ENCODE assay signal across 25 mouse cellular contexts in the genomic region with DNA sequence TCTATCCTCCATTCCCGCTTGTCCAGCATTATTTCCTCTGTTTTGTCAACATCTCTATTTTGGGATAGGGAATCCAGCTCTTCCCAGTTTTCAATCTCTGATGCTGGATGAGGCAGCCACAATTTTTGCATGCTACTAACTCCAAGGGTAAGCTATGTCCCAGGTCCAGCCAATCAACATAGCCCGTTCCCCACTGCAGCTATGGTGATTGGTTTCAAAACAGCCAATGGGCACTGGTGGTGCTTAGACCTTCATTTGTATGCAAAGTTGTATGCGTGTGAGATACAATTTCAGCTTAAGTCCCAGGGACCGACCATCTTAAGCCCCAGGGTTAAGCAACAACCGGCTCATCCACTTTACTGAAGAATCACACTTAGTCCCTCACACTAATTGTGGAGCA. TPM values are rescaled to one million over a fixed set of nuclear protein-coding genes. Genes with fewer than 3 reads are reported as not detected.
A peak's percentile ranks its signal among the peaks of the same experiment; 100 is the strongest.
DNase-seq lines count a peak whose midpoint lies in the region; ATAC-seq and TF ChIP-seq lines count a peak whose summit lies in the region.
"Had no signal": no experiment of that assay in that cellular context is flagged by ENCODE, and none has a peak within 500 bp of the region (broad histone marks: within the 10 kb centered on the region; RNA-seq: fewer than 3 reads in every experiment).

No protein-coding gene starts in this region.

- no peak for DNase-seq in hindbrain, embryonic 14.5 days (ENCODE audit: low spot score)
- peak; percentile 44 for DNase-seq in retina, postnatal 1 day
- DNase-seq in retina, embryonic 14.5 days (ENCODE audit: low spot score), result no peak
- DNase-seq in WW6 (ENCODE audit: low read depth, low spot score), result peak; percentile 42
- no peak for DNase-seq in stomach, postnatal 0 days (ENCODE audit: low spot score)
- no peak for DNase-seq in frontal cortex, postnatal 14 days (ENCODE audit: low spot score in 2 of 2)
- DNase-seq in cerebellum, adult 2 months, result no peak
- DNase-seq: adrenal gland, adult 2 months; cerebellum, adult 9-11 months; gastrocnemius, postnatal 10 days; heart, adult 2 months; heart, postnatal 4 days; layer of hippocampus, adult 9-11 months; lung, adult 18-20 months; right cerebral cortex, adult 18-20 months; thymus, postnatal 4 days had no signal

- peak; percentile 60; the same call in 1 of the 2 replicates for ATAC-seq in hindbrain, embryonic 14.5 days (ENCODE audit: low FRiP score)
- ATAC-seq in hindbrain, embryonic 16.5 days, result no peak
- ATAC-seq in stomach, postnatal 0 days (ENCODE audit: low FRiP score, low TSS enrichment), result no peak

- WGBS in hindbrain, embryonic 14.5 days, result 58% methylated on average over 5 of the region's 5 CpGs
- WGBS in hindbrain, embryonic 16.5 days, result 56% methylated on average over 5 of the region's 5 CpGs
- 53% methylated on average over 5 of the region's 5 CpGs for WGBS in stomach, postnatal 0 days
- 72% methylated on average over 5 of the region's 5 CpGs for WGBS in cerebellum, adult 2 months

- no peak for TF ChIP-seq POLR2A in cerebellum, adult 2 months (IDR thresholded peaks at IDR 0.05; ENCODE audit: borderline replicate concordance, insufficient read depth, low read length)

- no peaks in the 10 kb centered on the region for H3K4me1 ChIP-seq in hindbrain, embryonic 14.5 days (replicated peaks; ENCODE audit: control insufficient read depth, insufficient read depth, low read length)
- no peaks in the 10 kb centered on the region for H3K4me1 ChIP-seq in hindbrain, embryonic 16.5 days (ENCODE audit: control insufficient read depth, insufficient read depth, low read depth, low read length)
- no peaks in the 10 kb centered on the region for H3K4me1 ChIP-seq in stomach, postnatal 0 days (replicated peaks; ENCODE audit: control insufficient read depth, insufficient read depth)
- no peaks in the 10 kb centered on the region for H3K4me1 ChIP-seq in cerebellum, adult 2 months (ENCODE audit: control insufficient read depth, insufficient read depth, low read length)

- H3K9ac ChIP-seq in hindbrain, embryonic 14.5 days, result no peak overlapping the region
- no peak overlapping the region for H3K9ac ChIP-seq in hindbrain, embryonic 16.5 days (ENCODE audit: low read depth, low read length)
- no peak overlapping the region for H3K9ac ChIP-seq in stomach, postnatal 0 days (ENCODE audit: low read length)
- H3K9ac ChIP-seq: heart, embryonic 15.5 days had no signal

- H3K27me3 ChIP-seq in hindbrain, embryonic 14.5 days (ENCODE audit: control insufficient read depth, insufficient read depth, low read length), result no peaks in the 10 kb centered on the region
- H3K27me3 ChIP-seq in hindbrain, embryonic 16.5 days (replicated peaks; ENCODE audit: control insufficient read depth, insufficient read depth, low read length), result no peaks in the 10 kb centered on the region
- no peaks in the 10 kb centered on the region for H3K27me3 ChIP-seq in stomach, postnatal 0 days (ENCODE audit: control insufficient read depth, insufficient read depth, low read length)
- H3K27me3 ChIP-seq in cerebellum, adult 2 months (ENCODE audit: control insufficient read depth, insufficient read depth, low read length), result no peaks in the 10 kb centered on the region
- H3K27me3 ChIP-seq: heart, embryonic 15.5 days had no signal

- no peaks in the 10 kb centered on the region for H3K36me3 ChIP-seq in hindbrain, embryonic 14.5 days (replicated peaks; ENCODE audit: control insufficient read depth, insufficient read depth)
- H3K36me3 ChIP-seq in hindbrain, embryonic 16.5 days (ENCODE audit: control insufficient read depth, insufficient read depth, low read length), result no peaks in the 10 kb centered on the region
- no peaks in the 10 kb centered on the region for H3K36me3 ChIP-seq in stomach, postnatal 0 days (ENCODE audit: control insufficient read depth, insufficient read depth, low read length)
- H3K36me3 ChIP-seq: forebrain, embryonic 10.5 days; heart, embryonic 15.5 days had no signal

- H3K4me2 ChIP-seq in hindbrain, embryonic 14.5 days (replicated peaks), result no peak overlapping the region
- H3K4me2 ChIP-seq in hindbrain, embryonic 16.5 days (ENCODE audit: low read length), result no peak overlapping the region; the same call in 1 of the 2 replicates
- no peak overlapping the region for H3K4me2 ChIP-seq in stomach, postnatal 0 days (replicated peaks; ENCODE audit: low read depth)
- H3K4me2 ChIP-seq: heart, embryonic 15.5 days; liver, embryonic 11.5 days had no signal

- no peaks in the 10 kb centered on the region for H3K9me3 ChIP-seq in hindbrain, embryonic 14.5 days (ENCODE audit: control insufficient read depth, low read length)
- H3K9me3 ChIP-seq in hindbrain, embryonic 16.5 days (ENCODE audit: control insufficient read depth, low read length), result no peaks in the 10 kb centered on the region
- no peaks in the 10 kb centered on the region for H3K9me3 ChIP-seq in stomach, postnatal 0 days (ENCODE audit: control insufficient read depth, low read length)
- H3K9me3 ChIP-seq: forebrain, embryonic 10.5 days; heart, embryonic 15.5 days had no signal

- no peak for TF ChIP-seq CTCF in stomach, postnatal 0 days (IDR thresholded peaks at IDR 0.05; ENCODE audit: low read depth)
- TF ChIP-seq CTCF in cerebellum, adult 2 months (IDR thresholded peaks at IDR 0.05; ENCODE audit: borderline replicate concordance, insufficient read depth, low read depth, low read length), result no peak

- no peak overlapping the region for H3K27ac ChIP-seq in hindbrain, embryonic 14.5 days
- H3K27ac ChIP-seq in hindbrain, embryonic 16.5 days (ENCODE audit: low read depth, low read length), result no peak overlapping the region
- peak overlapping the region; percentile 31; the same call in 1 of the 2 replicates for H3K27ac ChIP-seq in stomach, postnatal 0 days (replicated peaks)
- H3K27ac ChIP-seq in cerebellum, adult 2 months (ENCODE audit: insufficient read depth, low read length), result no peak overlapping the region
- H3K27ac ChIP-seq: forebrain, embryonic 10.5 days; heart, adult 2 months; heart, embryonic 15.5 days; left cerebral cortex, adult 2 months had no signal

- no peak for TF ChIP-seq EP300 in stomach, postnatal 0 days (optimal IDR thresholded peaks at IDR 0.05)

- H3K4me3 ChIP-seq in hindbrain, embryonic 14.5 days (replicated peaks; ENCODE audit: low read length), result no peak overlapping the region
- H3K4me3 ChIP-seq in hindbrain, embryonic 16.5 days (ENCODE audit: low read length), result no peak overlapping the region
- H3K4me3 ChIP-seq in stomach, postnatal 0 days (ENCODE audit: low read depth, low read length), result no peak overlapping the region
- H3K4me3 ChIP-seq in cerebellum, adult 2 months (replicated peaks; ENCODE audit: insufficient read depth, low read depth, low read length), result no peak overlapping the region
- H3K4me3 ChIP-seq: forebrain, embryonic 10.5 days; heart, adult 2 months; heart, embryonic 15.5 days; left cerebral cortex, adult 2 months had no signal

RNA-seq across cellular contexts. Expression of a gene that starts 3.1 kb away (rescaled TPM):
- polyA plus RNA-seq in hindbrain, embryonic 14.5 days (2014; fragmentation: Nextera tagmentation; extraction: Ambion mirVana), result not detected in 2 replicates
- not detected in 2 replicates for polyA plus RNA-seq in hindbrain, embryonic 16.5 days (2015; fragmentation: Nextera tagmentation; extraction: Ambion mirVana)
- not detected in 2 replicates for polyA plus RNA-seq in stomach, postnatal 0 days (2015; fragmentation: Nextera tagmentation; extraction: Ambion mirVana)
- polyA plus RNA-seq in cerebellum, adult 2 months (2012; rRNA removed), result not detected in 2 replicates
- polyA plus RNA-seq: adrenal gland, adult 2 months; C2C12; cortical plate, adult 2 months; forebrain, embryonic 10.5 days; heart, adult 2 months; heart, embryonic 15.5 days; intestine, embryonic 14.5 days; limb, embryonic 11.5 days; liver, embryonic 11.5 days had no signal

RNA-seq across cellular contexts. Expression of a gene that starts 14.6 kb away (rescaled TPM):
- 19.5 and 20.2 TPM in 2 replicates for polyA plus RNA-seq in hindbrain, embryonic 14.5 days (2014; fragmentation: Nextera tagmentation; extraction: Ambion mirVana)
- 18.4 and 20.6 TPM in 2 replicates for polyA plus RNA-seq in hindbrain, embryonic 16.5 days (2015; fragmentation: Nextera tagmentation; extraction: Ambion mirVana)
- 20.2 and 21.4 TPM in 2 replicates for polyA plus RNA-seq in stomach, postnatal 0 days (2015; fragmentation: Nextera tagmentation; extraction: Ambion mirVana)
- polyA plus RNA-seq in cerebellum, adult 2 months (2012; rRNA removed), result 14.8 and 16.7 TPM in 2 replicates

RNA-seq across cellular contexts. Expression of a gene that starts 28.3 kb away (rescaled TPM):
- polyA plus RNA-seq in hindbrain, embryonic 14.5 days (2014; fragmentation: Nextera tagmentation; extraction: Ambion mirVana), result 39.9 and 43.0 TPM in 2 replicates
- 28.7 and 33.5 TPM in 2 replicates for polyA plus RNA-seq in hindbrain, embryonic 16.5 days (2015; fragmentation: Nextera tagmentation; extraction: Ambion mirVana)
- polyA plus RNA-seq in stomach, postnatal 0 days (2015; fragmentation: Nextera tagmentation; extraction: Ambion mirVana), result 11.7 and 13.4 TPM in 2 replicates
- polyA plus RNA-seq in cerebellum, adult 2 months (2012; rRNA removed), result 44.4 and 44.9 TPM in 2 replicates

Comparison
In these comparisons a context has a peak if more than half of its experiments do, and no peak if none do; other contexts are left out.
1. DNase-seq: peak in retina, postnatal 1 day (single experiment) and WW6 (single experiment); none in hindbrain, embryonic 14.5 days (single experiment), retina, embryonic 14.5 days (single experiment), stomach, postnatal 0 days (single experiment), frontal cortex, postnatal 14 days (0 of 2) and cerebellum, adult 2 months (0 of 2).